Mouse (Mus musculus) forebrain, embryonic 16.5 days (tissue): ENCODE data around the gene Armh3. TPM values are rescaled to one million over a fixed set of nuclear protein-coding genes. Genes with fewer than 3 reads are reported as not detected.
A peak's percentile ranks its signal among the peaks of the same experiment; 100 is the strongest.

ENCODE experiments used
- ATAC-seq: fragments of 200-750 bp; cut with Nextera tagmentation; 2 replicates; pipeline ENCODE4 v1.8.0; 2017; ENCODE audit warnings: mild to moderate bottlenecking, moderate library complexity
- H3K27ac ChIP-seq: fragments of 300-500 bp; sonication (generic); 2 replicates; pipeline ENCODE4 v1.5.1; 2014; ENCODE audit warnings: low read length, control low read depth
- H3K27me3 ChIP-seq: fragments of 300-500 bp; sonication (generic); replicated peaks from 2 replicates; pipeline ENCODE4 v1.6.1; 2014; ENCODE audit warnings: low read length; ENCODE audit not compliant: control insufficient read depth, insufficient read depth
- H3K36me3 ChIP-seq: fragments of 300-500 bp; sonication (generic); 2 replicates; pipeline ENCODE4 v1.6.1; 2014; ENCODE audit not compliant: control insufficient read depth, insufficient read depth
- H3K4me1 ChIP-seq: fragments of 300-500 bp; sonication (generic); replicated peaks from 2 replicates; pipeline ENCODE4 v1.6.1; 2014; ENCODE audit warnings: low read length; ENCODE audit not compliant: control insufficient read depth, insufficient read depth
- H3K4me2 ChIP-seq: fragments of 300-500 bp; sonication (generic); 2 replicates; pipeline ENCODE4 v1.6.1; 2014; ENCODE audit warnings: mild to moderate bottlenecking, low read length, control low read depth
- H3K4me3 ChIP-seq: fragments of 300-500 bp; sonication (generic); replicated peaks from 2 replicates; pipeline ENCODE4 v1.5.1; 2014; ENCODE audit warnings: mild to moderate bottlenecking, low read length, control low read depth
- H3K9ac ChIP-seq: fragments of 300-500 bp; sonication (generic); replicated peaks from 2 replicates; pipeline ENCODE4 v1.6.1; 2014; ENCODE audit warnings: low read depth, low read length, control low read depth
- H3K9me3 ChIP-seq: fragments of 300-500 bp; sonication (generic); 2 replicates; pipeline ENCODE4 v1.6.1; 2016; ENCODE audit warnings: low read length; ENCODE audit not compliant: control insufficient read depth
- WGBS: fragments of 180-500 bp; shearing (Covaris S2); extraction: QIAGEN DNeasy Blood & Tissue Kit; methylation state at CpG from one replicate; pipeline ENCODE4 v1.1.7; 2014; 5-methylcytosine and 5-hydroxymethylcytosine counted together
- polyA plus RNA-seq: library from polyadenylated mRNA; unstranded; fragments of >200 nt; fragmentation: Nextera tagmentation; extraction: Ambion mirVana; gene quantifications from 2 replicates; pipeline ENCODE4 v1.2.1, GENCODE M21; 2015

Armh3 gene
- polyA plus RNA-seq = 23.8 and 25.3 TPM in 2 replicates

DNA sequence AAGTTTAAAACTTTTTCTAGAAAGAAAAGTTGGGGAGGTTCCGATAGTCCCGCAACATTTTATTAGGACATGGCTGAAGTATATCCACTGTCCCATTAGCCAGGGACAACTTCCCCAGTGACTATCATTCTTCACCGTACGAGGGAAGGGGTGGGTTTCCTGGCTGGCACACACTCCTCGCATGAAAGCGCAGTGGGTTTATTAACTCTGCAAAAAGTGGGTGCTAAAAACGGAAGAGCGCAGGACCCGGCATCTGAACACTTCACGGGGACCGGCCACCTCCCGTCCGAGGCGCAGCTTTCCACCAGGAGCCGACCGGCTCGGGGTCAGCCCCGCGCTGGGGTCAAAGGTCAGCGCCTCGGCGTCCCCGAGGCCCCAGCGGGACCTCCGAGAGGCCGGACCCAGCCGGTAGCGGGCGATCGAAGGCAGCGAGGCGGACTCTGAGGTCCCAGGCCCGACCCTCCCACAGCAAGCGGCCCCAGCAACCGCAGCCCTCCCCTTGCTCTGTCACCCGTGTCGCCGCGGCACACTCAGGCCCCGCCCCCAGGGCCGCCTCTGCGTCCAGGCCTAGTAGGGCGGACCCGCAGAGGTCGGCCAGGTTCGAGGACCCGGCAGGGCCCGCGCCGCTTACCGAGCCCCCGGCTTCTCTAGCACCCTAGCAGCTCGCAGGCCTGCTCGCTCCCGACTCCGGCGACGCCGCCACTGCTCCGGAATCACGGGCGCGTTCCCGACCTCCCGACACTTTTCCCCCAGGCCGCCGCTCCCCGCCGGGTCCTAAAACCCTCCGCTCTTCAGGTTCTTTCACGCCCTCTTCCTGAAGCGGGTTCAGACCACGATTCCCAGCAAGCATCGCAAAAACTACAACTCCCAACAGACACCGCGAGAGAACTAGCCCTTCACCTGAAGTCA, at the start of gene Armh3:
TSS of gene Armh3 (minus strand) at position 704 of the 909 bp plus-strand sequence.
- Histone ChIP-seq H3K27me3 (no peaks in the 10 kb centered on the region), H3K9ac (peak within 1 kb of the TSS; percentile 90), H3K9me3 (no peaks in the 10 kb centered on the region), H3K4me2 (peak within 1 kb of the TSS; percentile 66), H3K36me3 (no peaks in the 10 kb centered on the region), H3K4me1 (peaks cover 5% of the 10 kb centered on the region), H3K27ac (peak within 1 kb of the TSS; percentile 93), H3K4me3 (peak within 1 kb of the TSS; percentile 84)
- WGBS = under 1% methylated on average over 64 of the region's 76 CpGs
- ATAC-seq = peak; percentile 95

GRCm38 (mm10) chr19:46047426-46047825, 49.1 kb upstream of the Armh3 start:
- no peak overlapping the region for H3K4me2 ChIP-seq
- no peak overlapping the region for H3K27ac ChIP-seq
- ATAC-seq = no peak
- no peaks in the 10 kb centered on the region for H3K9me3 ChIP-seq
- 70% methylated on average over 2 of the region's 2 CpGs for WGBS
- no peak overlapping the region for H3K4me3 ChIP-seq
- H3K4me1 ChIP-seq = peaks cover 30% of the 10 kb centered on the region
- no peaks in the 10 kb centered on the region for H3K27me3 ChIP-seq
- H3K9ac ChIP-seq = no peak overlapping the region
- no peaks in the 10 kb centered on the region for H3K36me3 ChIP-seq

DNA sequence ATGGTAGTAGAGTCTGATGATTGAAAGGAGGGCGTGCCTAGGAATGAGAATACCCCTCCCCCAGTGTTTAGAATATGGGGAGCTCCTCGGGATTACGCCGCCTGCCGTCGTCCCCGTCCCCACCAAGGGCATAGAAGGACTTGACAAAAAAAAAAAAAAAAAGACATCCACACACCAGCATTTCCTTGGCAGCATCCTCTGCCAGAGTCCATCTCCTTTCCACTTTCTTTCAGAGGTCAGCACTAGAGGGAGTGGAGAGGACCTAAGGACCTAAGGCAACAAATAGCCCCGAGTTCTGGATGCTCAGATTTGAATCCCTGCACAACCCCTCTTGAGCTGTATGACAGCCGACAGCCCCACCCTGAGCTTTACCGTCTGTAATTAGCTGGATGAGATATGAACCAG, 48.3 kb upstream of the Armh3 start:
- no peak overlapping the region; the same call in 1 of the 2 replicates for H3K4me3 ChIP-seq
- H3K27ac ChIP-seq = peak overlapping the region; percentile 33; the same call in 1 of the 2 replicates
- ATAC-seq = no peak
- H3K4me2 ChIP-seq = peak overlapping the region; percentile 79
- H3K9me3 ChIP-seq = no peaks in the 10 kb centered on the region
- peaks cover 39% of the 10 kb centered on the region for H3K4me1 ChIP-seq
- H3K9ac ChIP-seq = no peak overlapping the region
- WGBS = 4% methylated on average over 10 of the region's 10 CpGs
- no peaks in the 10 kb centered on the region for H3K27me3 ChIP-seq
- H3K36me3 ChIP-seq = no peaks in the 10 kb centered on the region

DNA sequence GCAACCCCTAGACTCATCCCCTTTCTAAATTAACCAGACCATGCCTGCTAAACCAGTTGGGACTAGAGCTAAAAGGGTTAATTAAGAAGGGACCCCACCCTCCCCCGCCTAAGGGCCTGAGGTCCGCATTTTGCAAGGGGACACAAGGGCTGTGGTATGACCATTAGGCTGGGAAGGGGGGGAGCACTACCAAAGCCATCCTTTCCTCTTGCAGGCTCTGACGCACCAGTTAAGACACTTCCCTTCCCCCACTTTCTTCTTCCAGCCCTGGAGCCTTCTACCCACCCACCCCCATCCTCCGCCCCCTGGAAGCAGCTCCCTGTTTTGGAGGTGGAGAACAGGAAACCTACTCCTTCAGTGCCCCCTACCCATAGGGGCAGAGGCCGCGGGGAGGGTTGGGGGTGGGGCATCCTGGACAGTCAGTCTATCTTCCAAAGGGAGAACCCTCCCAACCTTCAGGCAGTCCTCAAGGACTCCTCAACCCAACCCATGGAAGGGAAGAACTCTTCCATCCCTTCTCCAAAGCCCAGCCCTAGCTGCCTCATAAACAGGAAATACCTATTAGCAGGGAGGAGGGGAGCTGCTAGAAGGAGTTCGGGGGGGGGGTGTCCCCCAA, 47.5 kb upstream of the Armh3 start:
- Histone ChIP-seq H3K27me3 (no peaks in the 10 kb centered on the region), H3K36me3 (no peaks in the 10 kb centered on the region), H3K4me3 (peak overlapping the region; percentile 87), H3K9me3 (no peaks in the 10 kb centered on the region), H3K4me2 (peak overlapping the region; percentile 79), H3K9ac (peak overlapping the region; percentile 98), H3K27ac (peak overlapping the region; percentile 98), H3K4me1 (peaks cover 47% of the 10 kb centered on the region)
- ATAC-seq = peak; percentile 29
- WGBS = 0% methylated on average over 6 of the region's 7 CpGs

DNA sequence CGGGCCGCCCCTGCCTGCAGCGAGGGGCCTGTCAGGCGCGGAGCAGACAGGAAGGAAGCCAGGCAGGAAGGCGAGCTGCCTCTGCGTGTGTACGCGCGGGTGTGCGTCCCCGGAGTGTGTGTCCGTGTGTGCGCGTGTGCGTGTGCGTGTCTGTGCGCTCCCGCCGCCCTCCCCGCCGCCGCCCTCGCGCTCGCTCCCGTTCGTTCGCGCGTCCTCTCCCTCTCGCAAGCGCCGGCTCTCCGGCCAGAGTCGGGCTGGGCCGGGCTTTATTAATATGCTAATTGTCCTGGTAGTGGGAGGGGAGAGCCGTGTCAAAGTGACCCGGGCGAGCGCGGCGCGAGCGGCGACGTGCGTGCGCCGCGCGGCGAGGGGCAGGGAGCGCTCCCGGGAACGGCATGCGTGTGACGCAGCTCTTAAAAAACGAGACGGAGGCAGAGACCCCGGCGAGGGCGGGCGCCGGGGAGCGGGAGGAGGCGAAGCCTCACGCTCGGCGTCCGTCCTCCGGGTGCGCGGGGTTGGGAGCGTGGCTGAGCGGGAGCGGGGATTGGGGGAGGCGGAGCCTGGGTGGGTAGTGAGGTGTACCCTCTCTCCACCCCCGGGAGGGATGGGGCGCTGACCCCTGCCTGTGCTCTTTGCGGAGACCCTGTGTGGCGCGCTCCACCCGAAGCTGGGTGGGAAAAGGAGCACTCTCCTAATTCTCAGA, 46.9 kb upstream of the Armh3 start, which contains the start of gene Ldb1:
TSS of gene Ldb1 (minus strand) at position 222 of the 703 bp plus-strand sequence.
- under 1% methylated on average over 71 of the region's 84 CpGs for WGBS
- Histone ChIP-seq H3K4me1 (peaks cover 52% of the 10 kb centered on the region), H3K9me3 (no peaks in the 10 kb centered on the region), H3K27ac (peak within 1 kb of the TSS; percentile 98), H3K36me3 (no peaks in the 10 kb centered on the region), H3K4me2 (peak within 1 kb of the TSS; percentile 79), H3K4me3 (peak within 1 kb of the TSS; percentile 87), H3K9ac (peak within 1 kb of the TSS; percentile 98), H3K27me3 (no peaks in the 10 kb centered on the region)
- peak; percentile 67 for ATAC-seq

GRCm38 (mm10) chr19:46044271-46044992, 46.1 kb upstream of the Armh3 start, which contains the start of gene Pprc1:
Gene Pprc1, plus strand, starts transcription at chr19:46044886.
- peaks cover 57% of the 10 kb centered on the region for H3K4me1 ChIP-seq
- H3K4me3 ChIP-seq = peak within 1 kb of the TSS; percentile 87
- H3K4me2 ChIP-seq = peak within 1 kb of the TSS; percentile 79
- no peak for ATAC-seq
- H3K27me3 ChIP-seq = no peaks in the 10 kb centered on the region
- H3K9me3 ChIP-seq = no peaks in the 10 kb centered on the region
- peak within 1 kb of the TSS; percentile 98 for H3K27ac ChIP-seq
- no peaks in the 10 kb centered on the region for H3K36me3 ChIP-seq
- H3K9ac ChIP-seq = peak within 1 kb of the TSS; percentile 98
- 1% methylated on average over 33 of the region's 34 CpGs for WGBS

DNA sequence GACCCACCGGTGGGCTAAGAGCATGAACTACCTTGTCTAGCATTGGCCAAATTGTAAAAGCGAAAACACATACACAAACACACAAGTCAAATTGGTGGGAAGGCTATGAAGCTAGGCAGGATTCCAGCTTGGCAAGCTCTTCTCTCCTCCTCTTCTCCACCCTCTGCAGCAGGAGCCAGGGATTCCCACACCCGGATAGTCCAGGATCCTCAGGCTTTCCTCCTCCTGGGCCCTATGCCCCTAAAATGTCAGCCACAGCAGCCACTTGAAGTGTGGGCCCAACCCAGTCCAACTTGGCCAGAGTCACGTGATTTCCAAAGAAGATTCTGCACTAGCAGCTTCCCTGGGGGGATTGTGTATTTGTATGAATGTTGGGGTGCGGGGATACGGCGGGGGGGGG, 45.1 kb upstream of the Armh3 start:
- no peaks in the 10 kb centered on the region for H3K9me3 ChIP-seq
- peak overlapping the region; percentile 79; the same call in 1 of the 2 replicates for H3K9ac ChIP-seq
- ATAC-seq = no peak
- no peaks in the 10 kb centered on the region for H3K36me3 ChIP-seq
- H3K27ac ChIP-seq = peak overlapping the region; percentile 98
- WGBS = 42% methylated on average over 7 of the region's 7 CpGs
- H3K4me2 ChIP-seq = peak overlapping the region; percentile 79
- peak overlapping the region; percentile 87 for H3K4me3 ChIP-seq
- H3K4me1 ChIP-seq = peaks cover 59% of the 10 kb centered on the region
- no peaks in the 10 kb centered on the region for H3K27me3 ChIP-seq

DNA sequence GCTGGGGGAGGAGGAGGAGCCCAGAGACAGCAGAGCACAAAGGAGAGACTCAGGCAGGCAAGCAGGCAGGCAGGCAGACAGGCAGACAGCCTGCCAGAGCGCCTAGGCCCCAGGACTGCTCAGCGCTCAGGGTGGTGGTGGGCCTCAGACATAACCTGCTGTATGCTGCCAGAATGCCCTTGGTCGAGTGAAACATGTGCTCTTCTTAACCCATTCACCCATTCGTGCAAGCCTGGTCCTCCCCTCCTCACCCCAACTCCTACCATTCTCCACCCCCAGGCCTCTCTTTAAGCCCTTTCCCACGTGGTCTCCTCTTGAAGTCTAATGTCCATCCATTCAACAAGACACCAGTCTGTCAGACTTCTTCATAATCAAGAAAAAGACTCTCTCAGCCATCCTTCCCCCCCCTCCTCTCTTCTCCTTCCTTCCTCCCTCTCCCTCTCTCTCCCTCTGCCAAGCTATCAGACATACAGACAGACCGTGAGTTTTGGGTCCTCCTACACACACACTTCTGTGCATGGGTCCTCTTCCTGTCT, 44.3 kb upstream of the Armh3 start:
- Histone ChIP-seq H3K4me1 (peaks cover 65% of the 10 kb centered on the region), H3K4me2 (peak overlapping the region; percentile 79), H3K27me3 (no peaks in the 10 kb centered on the region), H3K27ac (peak overlapping the region; percentile 98), H3K9me3 (no peaks in the 10 kb centered on the region), H3K9ac (peak overlapping the region; percentile 79), H3K36me3 (no peaks in the 10 kb centered on the region), H3K4me3 (peak overlapping the region; percentile 87)
- peak; percentile 56 for ATAC-seq
- WGBS = under 1% methylated on average over 6 of the region's 6 CpGs
